12 mouse cellular contexts compared by ENCODE assay signal in genomic region chr5:34183976-34184375, GRCm38 (mm10). TPM values are rescaled to one million over a fixed set of nuclear protein-coding genes. Genes with fewer than 3 reads are reported as not detected.
DNase-seq lines count a peak whose midpoint lies in the region; ATAC-seq lines count a peak whose summit lies in the region.
"Had no signal": no experiment of that assay in that cellular context is flagged by ENCODE, and none has a peak within 500 bp of the region (broad histone marks: within the 10 kb centered on the region; RNA-seq: fewer than 3 reads in every experiment).

No protein-coding gene starts in this region.

- DNase-seq in adrenal gland, postnatal 14 days, result peak; percentile 2
- DNase-seq in adrenal gland, adult 2 months, result no peak
- no peak for DNase-seq in hindbrain, embryonic 10.5 days (ENCODE audit: low spot score)
- peak; percentile 5 to 12 for DNase-seq in gastrocnemius, postnatal 4 days (ENCODE audit: low spot score in 2 of 2)
- no peak for DNase-seq in spleen, adult 18-20 months
- DNase-seq: left cerebral cortex, postnatal 4 days; retina, postnatal 1 day; thymus, postnatal 25 days had no signal

- peaks cover 9% of the 10 kb centered on the region for H3K36me3 ChIP-seq in hindbrain, embryonic 16.5 days (ENCODE audit: control insufficient read depth, insufficient read depth, low read length)
- H3K36me3 ChIP-seq in hindbrain, embryonic 10.5 days, result peaks cover 40% of the 10 kb centered on the region
- H3K36me3 ChIP-seq in midbrain, embryonic 13.5 days, result peaks cover 46% of the 10 kb centered on the region
- peaks cover 4% of the 10 kb centered on the region; the same call in 1 of the 2 replicates for H3K36me3 ChIP-seq in midbrain, embryonic 16.5 days (ENCODE audit: control insufficient read depth, insufficient read depth, low read length)

- ATAC-seq in hindbrain, embryonic 16.5 days, result no peak
- no peak for ATAC-seq in midbrain, embryonic 13.5 days
- no peak for ATAC-seq in midbrain, embryonic 16.5 days
- ATAC-seq: Patski had no signal

- H3K27me3 ChIP-seq in hindbrain, embryonic 16.5 days (replicated peaks; ENCODE audit: control insufficient read depth, insufficient read depth, low read length), result no peaks in the 10 kb centered on the region
- peaks cover 4% of the 10 kb centered on the region for H3K27me3 ChIP-seq in hindbrain, embryonic 10.5 days (ENCODE audit: insufficient read depth, poor library complexity, severe bottlenecking)
- peaks cover under 1% of the 10 kb centered on the region; the same call in 1 of the 2 replicates for H3K27me3 ChIP-seq in midbrain, embryonic 13.5 days
- H3K27me3 ChIP-seq in midbrain, embryonic 16.5 days (ENCODE audit: control insufficient read depth, insufficient read depth, low read depth, low read length), result no peaks in the 10 kb centered on the region
- H3K27me3 ChIP-seq: Patski had no signal

- H3K4me1 ChIP-seq in hindbrain, embryonic 16.5 days (ENCODE audit: control insufficient read depth, insufficient read depth, low read depth, low read length), result peaks cover 48% of the 10 kb centered on the region
- peaks cover 48% of the 10 kb centered on the region for H3K4me1 ChIP-seq in hindbrain, embryonic 10.5 days (replicated peaks)
- H3K4me1 ChIP-seq in midbrain, embryonic 13.5 days (replicated peaks), result peaks cover 47% of the 10 kb centered on the region
- H3K4me1 ChIP-seq in midbrain, embryonic 16.5 days (ENCODE audit: control insufficient read depth, insufficient read depth, low read length), result peaks cover 36% of the 10 kb centered on the region

- peak overlapping the region; percentile 9; the same call in 1 of the 2 replicates for H3K27ac ChIP-seq in hindbrain, embryonic 16.5 days (ENCODE audit: low read depth, low read length)
- no peak overlapping the region for H3K27ac ChIP-seq in hindbrain, embryonic 10.5 days
- H3K27ac ChIP-seq in midbrain, embryonic 13.5 days, result no peak overlapping the region
- H3K27ac ChIP-seq in midbrain, embryonic 16.5 days (ENCODE audit: low read length), result no peak overlapping the region

- no peaks in the 10 kb centered on the region for H3K9me3 ChIP-seq in hindbrain, embryonic 16.5 days (ENCODE audit: control insufficient read depth, low read length)
- no peaks in the 10 kb centered on the region for H3K9me3 ChIP-seq in hindbrain, embryonic 10.5 days
- H3K9me3 ChIP-seq in midbrain, embryonic 13.5 days, result no peaks in the 10 kb centered on the region
- no peaks in the 10 kb centered on the region for H3K9me3 ChIP-seq in midbrain, embryonic 16.5 days (replicated peaks; ENCODE audit: control insufficient read depth, low read length, poor library complexity, severe bottlenecking)

- WGBS in hindbrain, embryonic 16.5 days, result 88% methylated on average over 3 of the region's 3 CpGs
- 85% methylated on average over 3 of the region's 3 CpGs for WGBS in hindbrain, embryonic 10.5 days
- WGBS in midbrain, embryonic 13.5 days, result 89% methylated on average over 3 of the region's 3 CpGs
- WGBS in midbrain, embryonic 16.5 days, result 91% methylated on average over 3 of the region's 3 CpGs

- H3K9ac ChIP-seq in hindbrain, embryonic 16.5 days (ENCODE audit: low read depth, low read length), result no peak overlapping the region
- H3K9ac ChIP-seq in midbrain, embryonic 13.5 days (replicated peaks), result 0 out of 2 replicates have a peak overlapping the region, but pooled peaks have one; percentile 20
- H3K9ac ChIP-seq in midbrain, embryonic 16.5 days (ENCODE audit: low read depth, low read length), result no peak overlapping the region

- no peak overlapping the region for H3K4me3 ChIP-seq in hindbrain, embryonic 16.5 days (ENCODE audit: low read length)
- no peak overlapping the region for H3K4me3 ChIP-seq in hindbrain, embryonic 10.5 days
- no peak overlapping the region for H3K4me3 ChIP-seq in midbrain, embryonic 13.5 days (replicated peaks)
- H3K4me3 ChIP-seq in midbrain, embryonic 16.5 days (ENCODE audit: low read depth, low read length), result no peak overlapping the region

- no peak overlapping the region for H3K4me2 ChIP-seq in hindbrain, embryonic 16.5 days (ENCODE audit: low read length)
- H3K4me2 ChIP-seq in midbrain, embryonic 13.5 days (replicated peaks), result no peak overlapping the region
- no peak overlapping the region for H3K4me2 ChIP-seq in midbrain, embryonic 16.5 days (ENCODE audit: low read length)

RNA-seq across cellular contexts. Expression of gene Mxd4, which starts 3.5 kb away (rescaled TPM):
- 145 and 158 TPM in 2 replicates for total RNA-seq in adrenal gland, postnatal 14 days (2021)
- total RNA-seq in adrenal gland, adult 2 months (2021), result 100 to 1,000 TPM; 100 to 125 TPM
- 260 and 308 TPM in 2 replicates for polyA plus RNA-seq in adrenal gland, adult 2 months (2012; rRNA removed)
- polyA plus RNA-seq in hindbrain, embryonic 16.5 days (2015; fragmentation: Nextera tagmentation; extraction: Ambion mirVana), result 31.0 and 33.9 TPM in 2 replicates
- 21.6 and 26.3 TPM in 2 replicates for polyA plus RNA-seq in hindbrain, embryonic 10.5 days (2016; fragmentation: Nextera tagmentation; extraction: Ambion mirVana)
- 32.8 and 34.9 TPM in 2 replicates for polyA plus RNA-seq in midbrain, embryonic 13.5 days (2015; fragmentation: Nextera tagmentation; extraction: Ambion mirVana)
- 32.0 and 33.9 TPM in 2 replicates for polyA plus RNA-seq in midbrain, embryonic 16.5 days (2015; fragmentation: Nextera tagmentation; extraction: Ambion mirVana)
- total RNA-seq in gastrocnemius, postnatal 4 days (2021), result 10 to 100 TPM; 79.5 to 81.3 TPM

RNA-seq across cellular contexts. Expression of gene Haus3, which starts 14.6 kb away (rescaled TPM):
- 9.9 and 10.0 TPM in 2 replicates for total RNA-seq in adrenal gland, postnatal 14 days (2021)
- 1 to 10 TPM; 7.2 to 8.4 TPM for total RNA-seq in adrenal gland, adult 2 months (2021)
- polyA plus RNA-seq in adrenal gland, adult 2 months (2012; rRNA removed), result 0.11 and 0.33 TPM in 2 replicates
- polyA plus RNA-seq in hindbrain, embryonic 16.5 days (2015; fragmentation: Nextera tagmentation; extraction: Ambion mirVana), result 13.8 and 14.2 TPM in 2 replicates
- 35.0 and 46.0 TPM in 2 replicates for polyA plus RNA-seq in hindbrain, embryonic 10.5 days (2016; fragmentation: Nextera tagmentation; extraction: Ambion mirVana)
- polyA plus RNA-seq in midbrain, embryonic 13.5 days (2015; fragmentation: Nextera tagmentation; extraction: Ambion mirVana), result 21.9 and 24.5 TPM in 2 replicates
- polyA plus RNA-seq in midbrain, embryonic 16.5 days (2015; fragmentation: Nextera tagmentation; extraction: Ambion mirVana), result 10.5 and 14.4 TPM in 2 replicates
- total RNA-seq in gastrocnemius, postnatal 4 days (2021), result 1 to 10 TPM; 7.9 to 8.4 TPM

RNA-seq across cellular contexts. Expression of gene Poln, which starts 14.7 kb away (rescaled TPM):
- 35.4 and 47.0 TPM in 2 replicates for total RNA-seq in adrenal gland, postnatal 14 days (2021)
- 10 to 100 TPM in 1 of 2 experiments, 1 to 10 TPM in 1; 7.0 to 12.3 TPM for total RNA-seq in adrenal gland, adult 2 months (2021)
- polyA plus RNA-seq in adrenal gland, adult 2 months (2012; rRNA removed), result 3.2 and 3.9 TPM in 2 replicates
- polyA plus RNA-seq in hindbrain, embryonic 16.5 days (2015; fragmentation: Nextera tagmentation; extraction: Ambion mirVana), result 0.20 and 0.52 TPM in 2 replicates
- polyA plus RNA-seq in hindbrain, embryonic 10.5 days (2016; fragmentation: Nextera tagmentation; extraction: Ambion mirVana), result 0.54 and 0.56 TPM in 2 replicates
- polyA plus RNA-seq in midbrain, embryonic 13.5 days (2015; fragmentation: Nextera tagmentation; extraction: Ambion mirVana), result 0.66 and 0.89 TPM in 2 replicates
- polyA plus RNA-seq in midbrain, embryonic 16.5 days (2015; fragmentation: Nextera tagmentation; extraction: Ambion mirVana), result 0.18 and 0.26 TPM in 2 replicates
- 1 to 10 TPM; 2.1 TPM for total RNA-seq in gastrocnemius, postnatal 4 days (2021)

Comparison
In these comparisons a context has a peak if more than half of its experiments do, and no peak if none do; other contexts are left out.
1. DNase-seq: peak in adrenal gland, postnatal 14 days (single experiment) and gastrocnemius, postnatal 4 days (2 of 2); none in adrenal gland, adult 2 months (single experiment), hindbrain, embryonic 10.5 days (single experiment) and spleen, adult 18-20 months (0 of 2).